Mouse (Mus musculus): ENCODE results near the gene Umad1.
"Not testable (repeated sequence)": the region's sequence is repeated elsewhere in the genome, so short reads cannot be mapped to it uniquely, and the experiment has no call there.

Umad1 gene

GRCm38 (mm10) chr6:8316201-8316600 lies 57.1 kb downstream of the Umad1 start:
- no peak for DNase-seq

DNA sequence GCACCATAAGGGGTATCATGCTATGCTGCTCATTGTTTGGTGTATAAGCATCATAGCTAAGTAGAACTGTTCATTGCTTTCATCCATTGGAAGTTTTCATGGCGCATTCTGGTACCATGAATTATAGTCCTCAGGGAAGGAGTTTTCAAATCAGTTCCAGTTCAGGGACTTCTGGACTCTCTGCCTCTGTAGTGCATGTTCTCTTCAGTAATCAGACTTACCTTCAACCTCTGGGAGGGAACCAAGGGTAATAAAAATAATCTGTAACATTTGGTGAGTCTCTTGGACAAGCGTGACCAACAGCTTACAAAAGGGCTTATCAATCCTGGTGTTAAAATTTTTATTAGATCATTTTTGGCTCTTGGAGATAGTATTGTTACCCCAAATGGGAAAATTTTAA lies 60.5 kb downstream of the Umad1 start:
- no peak for DNase-seq

GRCm38 (mm10) chr6:8331496-8331895 lies 72.4 kb downstream of the Umad1 start:
- not testable (repeated sequence) for DNase-seq

GRCm38 (mm10) chr6:8333380-8333779 lies 74.3 kb downstream of the Umad1 start:
- no peak for DNase-seq

DNA sequence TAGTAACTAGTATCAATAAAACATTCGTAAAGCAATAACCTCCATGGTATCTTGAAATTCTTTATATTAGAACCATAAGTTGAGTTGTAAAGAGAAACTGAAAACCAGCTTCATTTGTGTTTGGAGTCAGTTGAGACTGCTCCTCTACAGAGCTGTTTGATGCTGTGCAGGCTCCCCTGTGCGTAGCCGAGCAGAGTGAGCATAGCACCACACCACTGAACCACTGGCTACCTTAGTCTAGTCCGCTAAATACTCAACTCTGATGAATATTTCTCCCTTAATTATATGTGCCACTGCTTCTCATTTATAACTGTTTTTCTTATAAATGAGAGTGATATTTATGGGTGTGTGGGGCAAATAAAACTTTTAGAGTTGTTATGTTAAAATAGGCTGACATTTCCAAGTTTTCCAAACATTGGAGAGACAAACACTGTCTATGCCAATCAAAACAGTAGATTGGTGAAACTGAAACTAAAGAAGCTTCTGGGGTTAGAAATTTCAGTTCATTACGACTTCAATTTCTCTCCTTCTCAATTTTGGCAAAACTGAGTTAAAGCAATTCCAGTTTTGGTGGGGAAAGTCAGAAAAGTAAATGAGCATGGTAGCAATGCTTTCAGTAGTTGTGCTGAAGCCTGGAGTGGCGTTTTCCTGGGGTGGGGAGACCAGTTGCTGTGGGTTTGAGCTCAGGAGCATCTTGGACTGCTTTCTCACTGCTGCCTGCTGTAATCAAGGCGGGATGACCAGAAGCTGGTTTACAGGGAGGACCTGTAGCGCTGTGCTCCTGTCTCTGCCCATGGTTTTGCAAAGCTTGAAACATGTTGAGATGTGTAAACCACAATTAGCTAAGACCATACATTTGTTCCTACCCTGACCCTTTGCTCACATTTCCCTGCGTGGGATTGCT lies 77.7 kb downstream of the Umad1 start:
- no peak for DNase-seq

DNA sequence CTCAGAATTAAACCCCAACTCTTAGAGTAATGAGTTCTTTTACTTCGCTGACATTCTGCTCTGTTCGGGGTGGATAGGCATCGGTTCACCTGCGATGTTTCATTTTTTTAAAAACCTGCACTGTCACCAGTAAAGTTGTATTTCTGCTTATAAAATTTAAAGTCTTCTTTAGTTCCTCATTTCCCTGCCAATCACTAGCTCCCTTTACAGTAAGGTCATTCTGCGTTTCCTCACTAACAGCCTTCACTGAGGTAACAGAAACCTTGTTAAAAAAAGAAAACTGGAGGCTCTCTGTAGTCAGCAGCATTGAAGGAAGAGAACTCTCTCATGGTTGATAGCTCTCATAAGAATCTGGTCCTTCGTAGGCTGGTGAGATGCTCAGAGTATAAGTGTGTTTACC lies 80.4 kb downstream of the Umad1 start:
- DNase-seq: no peak

DNA sequence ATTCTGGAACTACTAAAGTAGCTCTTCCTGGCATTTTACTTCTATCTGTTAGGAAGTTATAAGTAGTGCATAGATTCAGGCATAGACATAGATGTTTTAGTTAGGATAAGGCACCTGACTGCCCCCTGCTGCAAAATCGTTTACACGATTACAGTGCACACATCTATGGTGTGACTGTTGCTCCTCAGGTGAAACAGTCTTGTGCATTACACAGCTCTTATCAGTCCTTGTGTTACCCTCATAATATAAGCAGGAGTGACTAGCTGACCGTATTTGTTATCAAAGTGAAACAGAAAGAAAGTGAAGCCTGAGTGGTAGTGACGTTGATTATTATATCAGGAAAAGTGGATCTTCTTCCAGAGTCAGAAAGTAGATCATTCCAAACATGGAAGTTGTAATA lies 84.2 kb downstream of the Umad1 start:
- DNase-seq: no peak

- peak; percentile 52 for DNase-seq
Observed at GRCm38 (mm10) chr6:8345219-8345856, 86.2 kb downstream of the Umad1 start.

GRCm38 (mm10) chr6:8347154-8347553 lies 88.1 kb downstream of the Umad1 start:
- no peak for DNase-seq

- DNase-seq: no peak
Observed at GRCm38 (mm10) chr6:8348344-8348743, 89.3 kb downstream of the Umad1 start.

GRCm38 (mm10) chr6:8349060-8349670 lies 90.1 kb downstream of the Umad1 start:
- DNase-seq: no peak

DNA sequence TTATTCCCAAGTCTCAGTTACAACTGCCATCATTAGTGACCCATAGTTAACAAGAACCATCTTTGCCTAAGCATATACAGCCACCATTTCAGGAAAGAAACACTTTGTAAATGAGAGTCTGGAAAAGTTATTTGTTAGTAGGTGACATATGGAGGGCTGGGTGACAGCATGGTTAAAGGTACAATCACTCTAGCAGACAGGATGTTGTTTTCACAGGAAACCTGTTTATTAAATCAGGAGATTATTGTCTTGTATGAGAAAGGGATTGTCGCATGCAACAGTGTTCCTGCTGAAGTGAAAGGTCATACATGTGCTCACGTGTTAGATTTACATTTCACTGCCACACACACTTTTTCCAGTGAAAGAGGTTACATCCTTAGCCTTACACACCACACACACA lies 92.4 kb downstream of the Umad1 start:
- no peak for DNase-seq

- DNase-seq: no peak
Observed at GRCm38 (mm10) chr6:8352533-8353168, 93.6 kb downstream of the Umad1 start.

GRCm38 (mm10) chr6:8353461-8353860 lies 94.4 kb downstream of the Umad1 start:
- no peak for DNase-seq

GRCm38 (mm10) chr6:8354846-8355245 lies 95.8 kb downstream of the Umad1 start:
- peak; percentile 61 for DNase-seq

DNA sequence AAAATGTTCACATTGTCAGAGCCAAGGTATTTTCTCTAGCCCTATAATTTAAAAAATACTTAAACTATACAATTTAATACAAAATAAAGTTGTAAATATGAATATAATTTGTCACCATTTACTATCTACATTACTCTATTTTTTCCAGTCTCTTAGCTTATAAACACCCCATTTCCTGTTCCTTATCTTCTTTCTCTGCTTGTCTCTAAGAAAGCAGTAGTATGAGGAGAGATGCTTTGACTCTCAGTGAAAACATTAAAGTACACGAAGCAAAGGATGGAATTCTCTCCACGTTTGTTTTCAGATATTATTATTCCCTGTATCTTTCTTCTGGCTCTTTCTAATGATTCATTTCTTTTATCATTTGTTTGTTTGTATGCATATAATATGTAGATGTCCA lies 99.1 kb downstream of the Umad1 start:
- DNase-seq: no peak

- DNase-seq: no peak
Observed at GRCm38 (mm10) chr6:8358782-8359181, 99.7 kb downstream of the Umad1 start.

DNA sequence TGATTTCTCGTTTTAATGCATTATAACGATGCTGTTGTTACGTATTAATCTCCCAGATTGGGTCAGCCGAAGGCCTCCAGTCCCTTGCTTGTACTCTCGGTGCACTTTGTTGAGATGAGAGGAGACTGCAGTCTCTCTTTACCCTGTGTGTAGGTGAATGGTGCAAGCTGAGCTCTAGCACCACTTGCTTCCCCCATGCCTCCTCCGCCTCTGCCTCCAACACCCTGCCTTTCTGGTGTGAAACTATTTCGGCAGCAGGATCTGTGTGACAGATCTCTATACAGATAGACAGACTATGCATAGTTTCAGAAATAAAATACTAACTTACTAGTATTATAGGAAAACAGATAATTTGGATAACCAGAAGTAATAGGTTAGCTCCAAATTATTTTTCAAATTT lies 101.7 kb downstream of the Umad1 start:
- DNase-seq: no peak

GRCm38 (mm10) chr6:8364033-8364756 lies 105.1 kb downstream of the Umad1 start:
- DNase-seq: peak; percentile 56

DNA sequence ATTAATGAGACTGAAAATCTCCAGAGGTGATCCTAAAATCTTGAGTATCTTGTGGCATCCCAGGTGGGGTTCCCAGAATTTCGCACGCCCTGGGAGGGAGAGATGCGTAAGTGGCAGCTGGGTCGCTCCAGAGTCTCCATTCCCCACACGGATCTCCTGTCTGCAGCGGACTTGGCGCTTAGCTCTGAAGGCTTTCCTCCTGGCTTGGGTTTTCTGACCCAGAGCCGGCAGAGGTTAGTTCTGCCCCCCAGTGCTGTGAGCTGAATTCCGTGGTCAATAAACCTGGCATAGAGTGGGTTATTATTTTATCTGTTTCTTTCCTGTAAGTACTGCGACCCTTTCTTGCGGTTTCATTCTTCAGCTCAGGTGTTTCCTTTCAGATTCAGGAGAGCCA lies 105.7 kb downstream of the Umad1 start:
- peak; percentile 68 for DNase-seq

- no peak for DNase-seq
Observed at GRCm38 (mm10) chr6:8367675-8368074, 108.6 kb downstream of the Umad1 start.

DNA sequence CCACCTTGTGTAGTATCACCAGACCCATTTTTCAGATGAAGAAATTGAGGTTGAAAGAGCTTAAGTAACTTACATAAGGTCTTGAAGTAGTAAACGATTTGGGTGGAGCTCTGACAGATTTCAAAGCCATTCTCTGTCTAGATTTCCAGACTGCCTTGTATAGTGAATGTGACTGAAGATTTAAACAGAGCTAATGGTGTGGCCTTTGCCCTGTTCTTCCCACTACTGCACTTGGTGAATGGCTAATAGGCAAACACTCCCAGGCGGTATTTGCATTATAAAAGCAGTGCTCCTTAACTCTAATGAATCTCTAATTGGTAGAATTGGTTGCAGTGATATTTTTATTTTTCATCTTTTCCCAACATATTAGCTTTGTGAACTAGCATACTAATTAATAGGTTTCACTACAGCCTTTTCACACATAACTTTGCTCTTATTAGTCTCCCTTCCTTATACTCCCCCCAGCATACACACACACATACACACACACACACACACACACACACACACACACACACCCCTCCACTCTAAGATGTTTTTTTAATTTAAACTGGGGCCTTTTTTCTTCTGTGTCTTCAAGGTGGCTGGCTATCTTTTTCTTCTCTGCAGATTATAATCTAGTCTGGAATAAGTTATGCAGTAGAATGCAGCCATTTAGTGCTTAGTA lies 109.2 kb downstream of the Umad1 start:
- no peak for DNase-seq

Measured in thymus, postnatal 14 days (tissue).